Mouse (Mus musculus) midbrain, embryonic 14.5 days (tissue): Measurements from ENCODE around the gene Gm26661. TPM values are rescaled to one million over a fixed set of nuclear protein-coding genes. Genes with fewer than 3 reads are reported as not detected.

Experiments
- ATAC-seq: fragments of 200-750 bp; cut with Nextera tagmentation; 2 replicates; pipeline ENCODE4 v1.8.0; 2017; ENCODE audit warnings: moderate number of reproducible peaks, moderate library complexity; ENCODE audit not compliant: low FRiP score, low TSS enrichment
- DNase-seq: peaks from one replicate; pipeline ENCODE4 v3.0.0-alpha.2; 2015
- H3K27ac ChIP-seq: fragments of 300-500 bp; sonication (generic); replicated peaks from 2 replicates; pipeline ENCODE4 v1.5.1; 2014; ENCODE audit warnings: mild to moderate bottlenecking, low read depth, low read length, moderate library complexity
- H3K27me3 ChIP-seq: fragments of 300-500 bp; sonication (generic); 2 replicates; pipeline ENCODE4 v1.6.1; 2014; ENCODE audit warnings: low read length, control low read depth, mixed read lengths; ENCODE audit not compliant: control insufficient read depth, insufficient read depth
- H3K36me3 ChIP-seq: fragments of 300-500 bp; sonication (generic); 2 replicates; pipeline ENCODE4 v1.6.1; 2014; ENCODE audit warnings: low read length, control low read depth; ENCODE audit not compliant: control insufficient read depth, insufficient read depth
- H3K4me1 ChIP-seq: fragments of 300-500 bp; sonication (generic); 2 replicates; pipeline ENCODE4 v1.6.1; 2014; ENCODE audit warnings: mild to moderate bottlenecking, antibody characterized with exemption, low read length, control low read depth; ENCODE audit not compliant: control insufficient read depth, insufficient read depth
- H3K4me2 ChIP-seq: fragments of 300-500 bp; sonication (generic); 2 replicates; pipeline ENCODE4 v1.6.1; 2014; ENCODE audit warnings: mild to moderate bottlenecking, low read length, moderate library complexity
- H3K4me3 ChIP-seq: fragments of 300-500 bp; sonication (generic); replicated peaks from 2 replicates; pipeline ENCODE4 v1.5.1; 2014; ENCODE audit warnings: low read depth, low read length
- H3K9ac ChIP-seq: fragments of 300-500 bp; sonication (generic); replicated peaks from 2 replicates; pipeline ENCODE4 v1.6.1; 2014; ENCODE audit warnings: mild to moderate bottlenecking, low read length, moderate library complexity
- H3K9me3 ChIP-seq: fragments of 300-500 bp; sonication (generic); 2 replicates; pipeline ENCODE4 v1.6.1; 2016; ENCODE audit warnings: low read length, control low read depth, mixed read lengths; ENCODE audit not compliant: control insufficient read depth
- WGBS: fragments of 180-500 bp; shearing (Covaris S2); extraction: QIAGEN DNeasy Blood & Tissue Kit; methylation state at CpG from one replicate; pipeline ENCODE4 v1.1.7; 2014; 5-methylcytosine and 5-hydroxymethylcytosine counted together
- polyA plus RNA-seq: library from polyadenylated mRNA; unstranded; fragments of >200 nt; fragmentation: Nextera tagmentation; extraction: Ambion mirVana; gene quantifications from 2 replicates; pipeline ENCODE4 v1.2.1, GENCODE M21; 2014

Gm26661 gene
- polyA plus RNA-seq, 1 experiment from 2014 or later: not detected

DNA sequence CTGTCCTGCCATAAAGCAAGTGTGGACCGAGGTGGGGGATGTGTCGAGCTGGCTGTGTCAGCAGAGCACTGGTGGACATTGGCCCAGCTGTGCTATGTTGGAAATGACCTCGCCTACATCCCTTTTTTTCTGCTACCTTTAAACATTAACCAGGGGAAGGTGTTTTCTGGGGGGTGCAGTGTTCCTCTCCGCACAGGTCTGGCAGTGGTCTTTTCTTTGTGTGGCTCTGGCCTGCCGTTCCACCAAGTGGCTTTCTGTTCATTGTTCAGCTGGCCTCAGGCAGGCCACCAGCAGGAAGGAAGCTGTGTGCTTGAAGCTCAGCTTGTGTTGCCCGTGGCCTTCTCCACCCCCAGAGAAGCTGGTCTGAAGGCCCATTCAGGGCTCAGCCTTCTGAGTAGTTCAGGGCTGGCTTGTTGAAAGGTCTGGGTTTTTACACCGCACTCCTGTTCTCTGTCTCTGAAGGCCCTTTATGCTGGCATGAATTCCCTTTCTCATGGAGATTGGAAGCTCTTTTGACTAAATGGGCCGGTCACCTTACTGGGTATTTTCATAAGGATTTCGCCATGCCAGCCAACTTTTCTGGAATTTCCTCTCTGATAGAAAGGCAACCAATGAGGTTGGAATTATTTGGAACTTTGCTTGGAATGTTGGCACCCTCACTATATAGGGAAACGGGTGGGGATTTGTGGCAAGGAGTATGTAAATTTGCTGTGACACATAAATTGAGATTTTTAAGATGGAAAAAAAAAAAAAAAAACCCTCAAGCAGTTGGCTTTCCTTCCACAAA is 35.0 kb downstream of the Gm26661 start:
- no peak overlapping the region for H3K9ac ChIP-seq
- H3K4me3 ChIP-seq: no peak overlapping the region
- no peaks in the 10 kb centered on the region for H3K9me3 ChIP-seq
- ATAC-seq (peak; percentile 60; the same call in 1 of the 2 replicates), DNase-seq (peak; percentile 34)
- H3K27ac ChIP-seq: peak overlapping the region; percentile 57
- H3K4me2 ChIP-seq: no peak overlapping the region
- WGBS: 36% methylated on average over 10 of the region's 10 CpGs
- no peaks in the 10 kb centered on the region for H3K27me3 ChIP-seq
- no peaks in the 10 kb centered on the region for H3K36me3 ChIP-seq
- H3K4me1 ChIP-seq: peaks cover 3% of the 10 kb centered on the region; the same call in 1 of the 2 replicates

DNA sequence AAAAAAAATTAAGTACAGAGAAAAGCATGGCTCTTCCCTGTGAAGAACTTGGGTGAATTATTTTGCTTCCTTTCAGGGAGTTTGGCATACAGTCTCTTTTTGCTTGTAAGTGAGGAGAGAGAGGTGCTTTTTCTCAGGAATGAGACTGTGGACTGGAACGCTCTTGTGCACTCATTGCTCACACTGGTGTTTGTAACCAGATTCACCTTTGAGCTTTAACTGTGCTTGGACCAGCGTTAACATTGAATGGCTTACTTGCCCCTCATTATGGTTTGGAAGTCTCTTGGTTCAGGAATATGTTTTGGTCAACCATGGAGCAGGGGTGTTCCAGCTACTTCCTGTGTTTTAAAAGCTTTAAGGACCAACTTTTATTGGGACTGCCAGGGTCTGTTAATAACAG is 37.8 kb downstream of the Gm26661 start:
- Histone ChIP-seq H3K27ac (no peak overlapping the region), H3K4me1 (no peaks in the 10 kb centered on the region; the same call in 1 of the 2 replicates), H3K4me2 (no peak overlapping the region), H3K36me3 (no peaks in the 10 kb centered on the region), H3K9me3 (no peaks in the 10 kb centered on the region), H3K4me3 (no peak overlapping the region), H3K27me3 (no peaks in the 10 kb centered on the region), H3K9ac (no peak overlapping the region)
- ATAC-seq (no peak), DNase-seq (no peak)
- WGBS: 93% methylated on average over 2 of the region's 2 CpGs

DNA sequence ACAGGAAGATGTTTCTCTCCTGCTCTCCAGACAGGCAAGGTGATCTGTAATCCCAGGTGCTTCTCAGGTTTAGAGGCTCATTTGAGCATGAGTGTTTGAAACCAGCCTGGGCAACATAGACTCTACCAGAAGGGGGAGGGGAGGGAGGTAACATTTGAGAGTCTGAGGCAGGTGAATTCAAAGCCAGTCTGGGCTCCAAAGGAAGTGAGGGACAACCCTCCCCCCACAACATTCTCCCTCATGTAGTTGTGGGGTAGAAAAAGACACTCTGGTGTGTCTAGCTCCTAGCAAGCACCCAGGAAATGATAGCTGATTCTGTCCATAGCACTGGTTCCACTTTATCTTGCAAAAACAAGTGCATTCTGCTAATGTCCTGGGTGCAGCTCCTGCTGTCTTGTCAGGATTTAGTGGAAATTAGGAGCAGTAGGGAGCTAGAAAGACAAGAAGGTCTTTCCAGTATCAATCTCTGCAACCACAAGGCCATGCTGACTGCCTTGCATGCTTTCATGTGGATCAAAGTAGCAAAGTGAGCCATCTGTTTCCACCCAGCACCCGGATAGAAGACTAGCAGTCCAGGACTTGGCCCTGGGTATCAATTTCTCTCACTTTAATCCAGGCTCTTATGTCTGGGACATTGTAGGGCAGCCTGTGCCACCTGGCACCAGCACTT is 40.5 kb downstream of the Gm26661 start:
- ATAC-seq (no peak), DNase-seq (no peak)
- no peak overlapping the region for H3K4me2 ChIP-seq
- H3K27me3 ChIP-seq: no peaks in the 10 kb centered on the region
- H3K9ac ChIP-seq: no peak overlapping the region
- H3K9me3 ChIP-seq: no peaks in the 10 kb centered on the region
- H3K36me3 ChIP-seq: no peaks in the 10 kb centered on the region
- H3K4me1 ChIP-seq: peaks cover under 1% of the 10 kb centered on the region; the same call in 1 of the 2 replicates
- no peak overlapping the region for H3K4me3 ChIP-seq
- no peak overlapping the region for H3K27ac ChIP-seq
- WGBS: 62% methylated on average over 1 of the region's 1 CpGs

GRCm38 (mm10) chr14:7832440-7832783 is 41.0 kb downstream of the Gm26661 start:
- DNase-seq (no peak), ATAC-seq (no peak)
- peaks cover 3% of the 10 kb centered on the region; the same call in 1 of the 2 replicates for H3K4me1 ChIP-seq
- H3K9me3 ChIP-seq: no peaks in the 10 kb centered on the region
- H3K27me3 ChIP-seq: no peaks in the 10 kb centered on the region
- no peak overlapping the region for H3K4me3 ChIP-seq
- no peaks in the 10 kb centered on the region for H3K36me3 ChIP-seq
- no peak overlapping the region for H3K4me2 ChIP-seq
- H3K27ac ChIP-seq: no peak overlapping the region
- 97% methylated on average over 5 of the region's 5 CpGs for WGBS
- no peak overlapping the region for H3K9ac ChIP-seq

DNA sequence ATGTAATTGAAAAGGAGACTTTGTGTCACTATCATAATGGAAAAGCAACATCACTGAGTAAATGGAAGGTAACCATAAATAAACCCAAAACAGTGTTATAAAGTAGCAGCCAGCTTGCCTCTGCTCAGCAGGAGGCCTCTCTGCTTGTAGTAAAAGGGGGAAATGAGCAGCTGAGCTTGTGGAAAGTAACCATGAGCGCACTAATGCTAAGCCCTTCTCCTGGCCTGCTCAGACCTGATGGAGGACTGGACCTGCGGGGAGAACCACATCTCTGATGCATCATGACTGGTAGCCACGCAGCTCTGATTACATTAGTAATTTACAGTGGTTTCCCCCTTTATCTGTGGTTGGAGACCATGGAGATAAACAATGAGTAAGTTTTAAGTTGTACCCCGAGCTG is 42.1 kb downstream of the Gm26661 start:
- no peaks in the 10 kb centered on the region for H3K36me3 ChIP-seq
- H3K27ac ChIP-seq: no peak overlapping the region
- no peak for DNase-seq
- no peak overlapping the region for H3K9ac ChIP-seq
- no peaks in the 10 kb centered on the region for H3K9me3 ChIP-seq
- no peak overlapping the region for H3K4me2 ChIP-seq
- peaks cover 3% of the 10 kb centered on the region; the same call in 1 of the 2 replicates for H3K4me1 ChIP-seq
- WGBS: 88% methylated on average over 4 of the region's 4 CpGs
- H3K27me3 ChIP-seq: no peaks in the 10 kb centered on the region
- no peak for ATAC-seq
- no peak overlapping the region for H3K4me3 ChIP-seq

DNA sequence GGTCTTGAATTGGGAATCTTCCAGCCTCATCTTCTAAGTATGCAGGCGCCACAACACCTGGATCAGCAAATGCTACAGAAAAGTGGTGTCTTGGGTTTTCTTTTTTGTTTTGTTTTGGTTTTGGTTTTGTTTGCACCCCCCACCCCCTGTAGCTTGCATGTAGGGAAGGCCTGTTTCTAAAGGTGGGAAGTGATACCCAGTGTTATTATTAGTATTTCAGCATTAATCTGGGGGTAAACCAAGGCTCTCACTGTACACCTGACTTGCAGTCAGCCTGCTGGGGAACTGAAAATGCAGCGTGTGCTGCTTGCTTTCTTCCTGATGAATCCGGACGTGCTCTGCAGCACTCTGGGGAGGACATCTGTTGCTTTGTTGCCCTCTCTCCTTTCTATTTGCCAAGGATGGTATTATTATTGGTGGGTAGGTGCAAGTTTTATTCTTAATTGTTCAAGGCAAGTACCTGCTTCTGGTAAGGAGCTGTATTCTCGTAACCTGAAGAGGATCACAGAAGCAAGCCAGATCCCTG is 47.2 kb downstream of the Gm26661 start:
- Histone ChIP-seq H3K4me3 (no peak overlapping the region), H3K36me3 (no peaks in the 10 kb centered on the region), H3K4me2 (no peak overlapping the region), H3K4me1 (0 out of 2 replicates have a peak, but pooled peaks cover 3% of the 10 kb centered on the region), H3K9me3 (no peaks in the 10 kb centered on the region), H3K9ac (no peak overlapping the region), H3K27me3 (no peaks in the 10 kb centered on the region), H3K27ac (no peak overlapping the region)
- WGBS: 78% methylated on average over 5 of the region's 5 CpGs
- ATAC-seq (no peak), DNase-seq (no peak)

- Histone ChIP-seq H3K36me3 (no peaks in the 10 kb centered on the region), H3K4me3 (no peak overlapping the region), H3K4me2 (no peak overlapping the region), H3K4me1 (0 out of 2 replicates have a peak, but pooled peaks cover 3% of the 10 kb centered on the region), H3K9ac (no peak overlapping the region), H3K27me3 (no peaks in the 10 kb centered on the region), H3K9me3 (no peaks in the 10 kb centered on the region), H3K27ac (no peak overlapping the region)
- WGBS: 60% methylated on average over 8 of the region's 8 CpGs
- DNase-seq: no peak
- ATAC-seq: no peak
Measured at GRCm38 (mm10) chr14:7839950-7840514, 48.6 kb downstream of the Gm26661 start.
